Mouse (Mus musculus) right cerebral cortex, postnatal 25 days (tissue): ENCODE measurements around the gene Mrgpra3.

Source experiments
- DNase-seq: peaks from one replicate; pipeline ENCODE4 v3.0.0; 2022

Mrgpra3 gene

GRCm38 (mm10) chr7:47601272-47601671 is at the start of gene Mrgpra3:
Gene Mrgpra3, minus strand, starts transcription at chr7:47601372.
- DNase-seq: no peak
